Comparison of ENCODE assay signal across 14 mouse cellular contexts in the genomic region with DNA sequence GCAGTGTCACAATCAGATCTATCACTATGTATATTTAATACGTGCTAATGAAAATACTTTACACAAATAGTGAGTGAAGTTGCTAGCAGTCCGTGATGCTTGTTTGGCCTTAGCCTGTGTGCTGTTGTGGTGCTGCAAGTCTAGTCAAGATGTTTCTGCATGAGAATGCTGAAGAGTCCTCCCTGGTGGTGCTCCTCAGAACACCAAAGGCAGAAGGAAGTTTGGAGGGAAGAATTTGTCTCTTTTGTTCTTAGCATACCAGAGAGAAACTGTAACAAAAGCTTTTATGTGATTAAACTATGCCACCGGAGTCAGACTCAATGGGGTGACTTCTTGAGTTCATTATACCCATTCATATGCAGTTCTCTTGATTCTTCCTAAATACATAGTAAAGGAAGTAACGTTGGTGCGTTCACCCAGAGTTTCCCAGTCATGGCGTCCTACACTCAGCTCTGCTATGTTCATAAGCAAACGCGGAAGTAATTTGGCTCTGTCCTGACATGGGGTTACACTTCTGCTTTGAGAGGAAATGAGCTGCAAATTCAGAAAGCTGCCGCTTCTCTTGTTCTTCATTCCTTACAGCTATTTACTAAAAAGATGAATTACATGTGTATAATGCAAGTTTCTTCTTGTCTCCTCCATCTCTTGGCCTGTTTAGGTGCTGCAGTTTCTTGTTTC.
"Had no signal": no experiment of that assay in that cellular context is flagged by ENCODE, and none has a peak within 500 bp of the region (broad histone marks: within the 10 kb centered on the region; RNA-seq: fewer than 3 reads in every experiment).

No protein-coding gene starts in this region.

- H3K9ac ChIP-seq: limb, embryonic 15.5 days; liver, embryonic 14.5 days; midbrain, embryonic 13.5 days; neural tube, embryonic 15.5 days had no signal

- H3K27me3 ChIP-seq: limb, embryonic 15.5 days; midbrain, embryonic 13.5 days; neural tube, embryonic 15.5 days had no signal

- DNase-seq: kidney, adult 9 months; kidney, postnatal 36 days; layer of hippocampus, adult 9-11 months; layer of hippocampus, postnatal 36 days; lung, adult 18-20 months; thymus, adult 18-20 months; thymus, postnatal 14 days had no signal

- H3K27ac ChIP-seq: kidney, postnatal 0 days; limb, embryonic 15.5 days; liver, embryonic 14.5 days; midbrain, embryonic 13.5 days; neural tube, embryonic 15.5 days; stomach, postnatal 0 days had no signal

- H3K4me2 ChIP-seq: limb, embryonic 15.5 days; midbrain, embryonic 13.5 days; neural tube, embryonic 15.5 days had no signal

- H3K4me1 ChIP-seq: limb, embryonic 15.5 days; midbrain, embryonic 13.5 days; neural tube, embryonic 15.5 days had no signal

- H3K4me3 ChIP-seq: limb, embryonic 15.5 days; midbrain, embryonic 13.5 days; myocyte; neural tube, embryonic 15.5 days had no signal

- H3K9me3 ChIP-seq: limb, embryonic 15.5 days; midbrain, embryonic 13.5 days; neural tube, embryonic 15.5 days had no signal

- ATAC-seq: midbrain, embryonic 13.5 days had no signal
